Mouse (Mus musculus): ENCODE measurements around the gene Gm42688.

Gene Gm42688

GRCm38 (mm10) chr6:83138056-83138455 is 36.6 kb downstream of the Gm42688 start:
- no peak for DNase-seq (ENCODE audit: low read depth, low spot score)

DNA sequence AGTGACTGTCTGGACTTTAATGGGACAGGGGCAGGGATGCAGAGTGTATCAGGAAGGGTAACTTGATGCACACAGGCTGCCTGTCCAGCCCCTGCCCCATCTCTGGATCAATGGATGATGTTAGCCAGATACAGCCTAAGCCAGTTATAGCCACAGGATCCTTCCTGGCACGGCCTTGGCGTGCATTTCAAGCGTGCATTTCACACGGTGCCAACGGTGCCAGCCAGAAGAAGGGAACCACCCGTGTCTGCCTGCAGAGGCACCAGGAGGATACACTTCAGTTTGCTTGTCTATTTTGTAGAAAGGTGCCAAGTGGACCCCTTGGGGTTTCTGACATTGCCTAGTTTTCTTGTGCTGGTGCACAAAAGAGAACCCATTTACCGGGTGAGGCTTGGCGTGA is 38.6 kb downstream of the Gm42688 start:
- no peak for DNase-seq (ENCODE audit: low read depth, low spot score)

DNA sequence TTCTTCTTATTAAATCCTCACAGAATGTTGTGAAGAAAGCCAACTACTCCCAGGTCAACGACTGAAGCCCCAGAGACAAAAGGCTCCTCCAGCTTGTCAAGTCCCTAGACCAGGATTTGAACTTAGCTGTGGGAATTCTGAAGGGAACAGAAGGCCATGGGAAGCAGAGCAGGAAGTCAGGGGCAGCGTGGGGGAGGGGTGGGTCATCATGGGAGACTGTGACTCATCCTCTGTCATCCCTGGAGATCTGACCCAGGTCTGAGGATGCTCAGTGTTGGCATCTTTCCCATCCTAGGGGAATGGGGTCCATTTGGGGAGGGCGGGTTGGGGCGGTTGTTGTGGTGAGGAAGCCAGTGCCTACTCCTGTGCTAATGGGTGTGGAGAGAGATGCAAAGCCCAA is 40.2 kb downstream of the Gm42688 start:
- no peak for DNase-seq (ENCODE audit: low read depth, low spot score)

- DNase-seq (ENCODE audit: low read depth, low spot score) = no peak
Observed at GRCm38 (mm10) chr6:83142211-83142731, 40.9 kb downstream of the Gm42688 start.

DNA sequence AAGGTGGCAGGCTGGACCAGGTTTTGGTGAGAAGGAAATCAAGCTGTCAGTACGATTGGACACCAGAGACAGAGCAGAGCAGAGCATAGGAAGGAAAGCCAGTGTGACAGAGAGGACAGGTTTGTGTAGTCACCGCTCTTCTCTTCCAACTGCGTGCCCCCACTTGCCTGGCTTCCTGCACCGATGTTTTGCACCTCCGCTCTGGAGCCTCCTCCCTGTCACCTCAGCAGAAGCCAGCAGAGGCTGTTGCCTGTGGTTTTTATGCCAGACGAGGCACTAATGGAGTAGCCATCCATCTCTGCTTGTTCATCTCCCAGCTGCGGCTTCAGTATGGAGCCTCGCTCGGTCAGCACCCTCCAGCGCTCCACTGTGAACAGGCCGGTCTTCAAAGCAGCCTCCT is 41.5 kb downstream of the Gm42688 start:
- no peak for DNase-seq (ENCODE audit: low read depth, low spot score)

DNA sequence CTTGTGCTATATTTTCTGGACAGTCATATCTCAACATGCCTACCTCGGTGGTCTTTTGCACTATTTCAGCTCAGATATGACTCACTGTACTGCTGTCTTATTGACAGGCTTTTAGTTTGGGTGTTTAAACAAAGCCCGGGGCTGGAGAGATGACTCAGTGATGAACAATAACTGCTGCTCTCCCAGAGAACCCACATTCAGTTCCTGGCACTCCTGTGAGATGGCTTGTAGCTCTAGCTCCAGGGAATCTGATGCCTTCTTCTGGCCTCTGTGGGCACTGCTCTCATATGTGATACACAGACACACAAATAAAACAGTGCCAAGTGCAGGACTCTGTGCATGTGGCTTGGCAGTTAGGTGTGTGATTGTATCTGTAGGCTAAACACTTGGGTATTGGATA is 43.8 kb downstream of the Gm42688 start:
- no peak for DNase-seq (ENCODE audit: low read depth, low spot score)

DNA sequence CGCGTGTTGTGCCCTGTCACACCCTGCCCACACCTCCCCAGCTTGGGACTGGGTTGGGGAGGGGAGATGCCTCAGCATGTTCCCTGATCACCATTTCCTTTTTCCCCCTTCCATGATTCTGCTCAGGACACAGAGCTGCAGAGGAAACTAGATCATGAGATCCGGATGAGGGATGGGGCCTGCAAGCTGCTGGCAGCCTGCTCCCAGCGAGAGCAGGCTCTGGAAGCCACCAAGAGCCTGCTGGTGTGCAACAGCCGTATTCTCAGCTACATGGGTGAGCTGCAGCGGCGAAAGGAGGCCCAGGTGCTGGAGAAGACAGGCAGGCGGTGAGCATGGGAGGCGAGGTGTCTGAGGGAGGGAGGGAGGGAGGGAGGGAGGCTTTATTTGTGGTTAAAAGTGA is 44.4 kb downstream of the Gm42688 start:
- no peak for DNase-seq (ENCODE audit: low read depth, low spot score)

GRCm38 (mm10) chr6:83147280-83147679 is 45.9 kb downstream of the Gm42688 start:
- no peak for DNase-seq (ENCODE audit: low read depth, low spot score)

GRCm38 (mm10) chr6:83151721-83152120 is 50.3 kb downstream of the Gm42688 start:
- DNase-seq (ENCODE audit: low read depth, low spot score) = no peak

- DNase-seq (ENCODE audit: low read depth, low spot score) = no peak
Observed at GRCm38 (mm10) chr6:83153038-83153437, 51.6 kb downstream of the Gm42688 start.

GRCm38 (mm10) chr6:83153485-83153884 is 52.1 kb downstream of the Gm42688 start:
- no peak for DNase-seq (ENCODE audit: low read depth, low spot score)

- DNase-seq (ENCODE audit: low read depth, low spot score) = no peak
Observed at GRCm38 (mm10) chr6:83155552-83156238, 54.3 kb downstream of the Gm42688 start.

DNA sequence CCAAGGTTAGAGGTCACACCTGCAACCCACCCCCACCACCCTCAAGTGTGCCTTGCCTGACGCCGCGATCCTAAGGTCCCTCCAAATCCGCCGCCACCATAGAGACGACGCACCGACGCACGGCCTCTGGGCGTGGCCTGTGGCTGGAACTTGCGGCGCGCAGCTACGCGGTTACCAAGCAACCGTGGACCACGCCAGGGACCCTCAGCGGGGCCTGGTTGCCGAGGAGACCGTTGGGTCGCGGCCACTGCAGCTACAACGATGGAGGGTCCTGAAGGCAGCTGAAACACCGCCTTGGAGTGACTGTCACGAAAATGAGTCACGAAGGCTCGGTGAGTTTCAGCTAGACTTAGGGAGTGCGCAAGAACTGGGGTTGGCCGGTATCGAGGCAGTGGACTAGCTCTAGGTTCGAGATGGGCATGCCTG is 54.9 kb downstream of the Gm42688 start, which contains the start of the genes Wdr54 and 1700003E16Rik:
TSS of gene Wdr54 (minus strand) at position 139 of the 426 bp plus-strand sequence.
TSS of gene 1700003E16Rik (plus strand) at position 146 of the 426 bp plus-strand sequence.
- no peak for DNase-seq (ENCODE audit: low read depth, low spot score)

DNA sequence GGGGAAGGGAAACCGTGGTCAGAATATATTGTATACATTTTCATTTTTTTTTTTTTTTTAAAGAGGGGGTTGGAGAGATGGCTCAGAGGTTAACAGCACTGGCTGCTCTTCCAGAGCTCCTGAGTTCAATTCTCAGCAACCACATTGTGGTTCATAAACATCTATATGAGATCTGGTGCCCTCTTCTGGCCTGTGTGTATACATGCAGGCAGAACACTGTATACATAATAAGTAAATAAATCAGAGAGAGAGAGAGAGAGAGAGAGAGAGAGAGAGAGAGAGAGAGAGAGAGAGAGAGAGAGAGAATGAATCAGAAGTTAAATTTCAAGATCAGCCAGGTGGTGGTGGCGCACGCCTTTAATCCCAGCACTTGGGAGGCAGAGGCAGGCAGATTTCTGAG is 58.0 kb downstream of the Gm42688 start:
- peak; percentile 31 for DNase-seq (ENCODE audit: low read depth, low spot score)

Data from c-Kit-negative CD71-positive TER-119-positive erythroid progenitor cells, embryonic 14.5 days (primary cell).